In genomic region chr5:150597088-150597487, GRCm38 (mm10) we compare ENCODE assay signal across 10 mouse cellular contexts. TPM values are rescaled to one million over a fixed set of nuclear protein-coding genes. Genes with fewer than 3 reads are reported as not detected.
DNase-seq lines count a peak whose midpoint lies in the region; ATAC-seq and TF ChIP-seq lines count a peak whose summit lies in the region.
"Had no signal": no experiment of that assay in that cellular context is flagged by ENCODE, and none has a peak within 500 bp of the region (broad histone marks: within the 10 kb centered on the region; RNA-seq: fewer than 3 reads in every experiment).

N4bp2l1 (minus strand) TSS chr5:150597188.

- TF ChIP-seq EP300 in lung, postnatal 0 days (IDR thresholded peaks at IDR 0.05) = no peak

- H3K4me2 ChIP-seq in lung, postnatal 0 days (replicated peaks; ENCODE audit: low read depth, low read length) = no peak within 1 kb of the TSS
- H3K4me2 ChIP-seq: kidney, embryonic 15.5 days had no signal

- DNase-seq in lung, postnatal 0 days (ENCODE audit: low spot score) = no peak
- DNase-seq in lung, postnatal 4 days = no peak
- no peak for DNase-seq in adrenal gland, postnatal 36 days
- DNase-seq in kidney, adult 11 months = no peak
- no peak for DNase-seq in heart, postnatal 36 days
- DNase-seq in urinary bladder, postnatal 36 days (ENCODE audit: low spot score in 2 of 2) = no peak
- DNase-seq: gastrocnemius, postnatal 10 days had no signal

- intact Hi-C loops in heart, postnatal 36 days (cut with DNase I) = no loop called here

- WGBS in lung, postnatal 0 days = 68% methylated on average over 7 of the region's 7 CpGs

- TF ChIP-seq CTCF in lung, postnatal 0 days (IDR thresholded peaks at IDR 0.05) = no peak

- no peaks in the 10 kb centered on the region for H3K36me3 ChIP-seq in lung, postnatal 0 days (ENCODE audit: insufficient read depth, low read length)
- H3K36me3 ChIP-seq: kidney, embryonic 15.5 days had no signal

- no peak within 1 kb of the TSS for H3K4me3 ChIP-seq in lung, postnatal 0 days (ENCODE audit: low read depth, low read length)
- H3K4me3 ChIP-seq: kidney, embryonic 15.5 days had no signal

- ATAC-seq in lung, postnatal 0 days = no peak
- no peak for ATAC-seq in inflammation-experienced regulatory T-cells, adult 6 months
- ATAC-seq in megakaryocyte progenitor cell, adult 5-6 weeks (replicated peaks; ENCODE audit: poor library complexity) = no peak

- H3K9me3 ChIP-seq in lung, postnatal 0 days (ENCODE audit: low read length) = no peaks in the 10 kb centered on the region
- H3K9me3 ChIP-seq: kidney, embryonic 15.5 days had no signal

- no peak within 1 kb of the TSS for H3K9ac ChIP-seq in lung, postnatal 0 days (replicated peaks; ENCODE audit: low read depth)
- H3K9ac ChIP-seq: kidney, embryonic 15.5 days had no signal

- H3K27me3 ChIP-seq in lung, postnatal 0 days (replicated peaks; ENCODE audit: insufficient read depth, low read length) = no peaks in the 10 kb centered on the region

- H3K4me1 ChIP-seq in lung, postnatal 0 days (ENCODE audit: insufficient read depth, low read depth, low read length) = 0 out of 2 replicates have a peak, but pooled peaks cover 3% of the 10 kb centered on the region

- no peak within 1 kb of the TSS for H3K27ac ChIP-seq in lung, postnatal 0 days (ENCODE audit: low read length)
- H3K27ac ChIP-seq: kidney, embryonic 15.5 days had no signal

RNA-seq across cellular contexts. Expression of gene N4bp2l1, which starts in this region (rescaled TPM):
- polyA plus RNA-seq in lung, postnatal 0 days (2015; fragmentation: Nextera tagmentation; extraction: Ambion mirVana) = 14.0 and 15.2 TPM in 2 replicates
- total RNA-seq in adrenal gland, postnatal 36 days (2021) = 10 to 100 TPM; 33.2 to 37.1 TPM
- 10 to 100 TPM; 46.9 to 61.2 (median 57.9) TPM for polyA plus RNA-seq in inflammation-experienced regulatory T-cells, adult 6 months (2017; shearing (Covaris generic))
- total RNA-seq in megakaryocyte progenitor cell, adult 5-6 weeks (2015) = 22.3 and 28.9 TPM in 2 replicates
- 27.4 and 27.6 TPM in 2 replicates for total RNA-seq in megakaryocyte progenitor cell, adult 5-6 weeks (2017)
- total RNA-seq in heart, postnatal 36 days (2021) = 1 to 10 TPM; 4.2 to 4.7 TPM

Comparison
In these comparisons a context has a peak if more than half of its experiments do, and no peak if none do; other contexts are left out.
1. RNA of gene N4bp2l1 (total RNA-seq): 33.2 to 37.1 TPM in adrenal gland, postnatal 36 days and 22.3 to 28.9 TPM in megakaryocyte progenitor cell, adult 5-6 weeks; 4.2 to 4.7 TPM in heart, postnatal 36 days; every median in the first group is over 4 times any median in the second.